Mouse (Mus musculus) heart, adult 18-20 months (tissue): ENCODE measurements around the gene Mdh2. TPM values are rescaled to one million over a fixed set of nuclear protein-coding genes. Genes with fewer than 3 reads are reported as not detected.

Source experiments
- DNase-seq, 2 experiments: peaks; one replicate each; pipeline ENCODE4 v3.0.0; 2021 to 2022; ENCODE audit warnings: mixed read lengths in 1 of 2
- microRNA-seq, 2 experiments: library from miRNA; unstranded; fragments of <30 nt; microRNA quantifications; one replicate each; pipeline ENCODE4 v1.2.0; 2022
- total RNA-seq, 2 experiments: library from RNA; stranded (reverse); gene quantifications; 2 replicates each; pipeline ENCODE4 v1.2.3; 2021

Gene Mdh2
- total RNA-seq, 2 experiments from 2014 or later, result 1,865 to 1,976 TPM

- DNase-seq, result no peak
Measured at GRCm38 (mm10) chr5:135835492-135835858, 57.2 kb downstream of the Mdh2 start.

DNA sequence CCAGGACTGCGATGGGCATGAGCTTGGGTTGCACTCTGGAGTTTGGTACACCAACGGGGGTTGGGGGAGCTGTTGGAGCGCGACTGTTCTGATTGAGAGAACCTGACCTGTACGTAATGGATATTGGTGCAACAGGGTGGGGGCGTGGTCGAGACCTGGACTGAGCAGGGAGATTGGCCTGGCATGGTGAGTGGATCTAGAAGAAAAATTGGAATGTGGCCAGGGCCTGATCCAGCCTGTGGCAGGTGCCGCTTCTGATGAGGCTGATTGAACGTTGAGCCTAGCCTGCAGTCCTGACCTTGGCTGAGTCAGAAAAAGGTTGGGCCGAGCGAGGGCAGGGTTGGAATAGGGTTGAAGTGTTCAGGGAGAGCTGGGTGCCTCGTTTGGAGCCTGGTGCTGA lies 57.7 kb downstream of the Mdh2 start:
- no peak for DNase-seq

Small RNA genes within 50 kb of the gene (microRNA-seq; reads per million reads assigned to microRNA genes)
- gene Gm23268 (0 reads per million in 2 experiments), gene Mir7034 (0.54 to 1.1 reads per million in 2 experiments)

Other genes with a start within 250 kb of the Mdh2 start
- 10 to 100 TPM; 19.9 to 24.4 TPM for gene Hip1, start 233.4 kb upstream of the Mdh2 start, total RNA-seq
- gene Ccl26, start 214.9 kb upstream of the Mdh2 start, total RNA-seq, result not detected
- 1 to 10 TPM; 2.3 to 2.7 TPM for gene Ccl24, start 205.4 kb upstream of the Mdh2 start, total RNA-seq
- 10 to 100 TPM; 24.2 to 26.8 TPM for gene Rhbdd2, start 145.9 kb upstream of the Mdh2 start, total RNA-seq
- gene Por, start 108.4 kb upstream of the Mdh2 start, total RNA-seq, result 10 to 100 TPM; 66.4 to 82.7 TPM
- gene Tmem120a, start 34.0 kb upstream of the Mdh2 start, total RNA-seq, result 10 to 100 TPM; 14.3 to 16.3 TPM
- gene Styxl1, start 95 bp upstream of the Mdh2 start, total RNA-seq, result not detected
- gene Srrm3, start 28.4 kb downstream of the Mdh2 start, total RNA-seq, result not detected
- 100 to 1,000 TPM; 501 to 698 TPM for gene Hspb1, start 109.4 kb downstream of the Mdh2 start, total RNA-seq
- gene Ywhag, start 156.1 kb downstream of the Mdh2 start, total RNA-seq, result 100 to 1,000 TPM; 285 to 287 TPM
- under 1 TPM; 0.21 to 0.40 TPM for gene Ssc4d, start 196.1 kb downstream of the Mdh2 start, total RNA-seq
- not detected for gene Zp3, start 201.6 kb downstream of the Mdh2 start, total RNA-seq
- 1 to 10 TPM; 6.5 to 8.1 TPM for gene Dtx2, start 216.3 kb downstream of the Mdh2 start, total RNA-seq